15 mouse cellular contexts compared by ENCODE assay signal in genomic region chr8:120249800-120250336, GRCm38 (mm10). TPM values are rescaled to one million over a fixed set of nuclear protein-coding genes. Genes with fewer than 3 reads are reported as not detected.
DNase-seq lines count a peak whose midpoint lies in the region; ATAC-seq and TF ChIP-seq lines count a peak whose summit lies in the region.
"Had no signal": no experiment of that assay in that cellular context is flagged by ENCODE, and none has a peak within 500 bp of the region (broad histone marks: within the 10 kb centered on the region; RNA-seq: fewer than 3 reads in every experiment).

No protein-coding gene starts in this region.

- no peak overlapping the region for H3K9ac ChIP-seq in limb, embryonic 12.5 days (replicated peaks)
- H3K9ac ChIP-seq: midbrain, embryonic 12.5 days had no signal

- no peak overlapping the region for H3K4me3 ChIP-seq in heart, embryonic 10.5 days
- H3K4me3 ChIP-seq in spleen, adult 2 months (ENCODE audit: extremely low read depth, insufficient read depth, insufficient read length), result no peak overlapping the region
- no peak overlapping the region for H3K4me3 ChIP-seq in limb, embryonic 12.5 days (replicated peaks)
- H3K4me3 ChIP-seq: heart, adult 2 months; midbrain, embryonic 12.5 days had no signal

- no peak for DNase-seq in heart, embryonic 10.5 days (ENCODE audit: low spot score)
- no peak for DNase-seq in heart, adult 18-20 months
- no peak for DNase-seq in spleen, adult 2 months (ENCODE audit: low read depth in 1 of 2, low spot score in 2 of 2)
- no peak for DNase-seq in spleen, adult 18-20 months
- DNase-seq in retina, postnatal 1 day, result no peak
- no peak for DNase-seq in urinary bladder, adult 18-20 months (ENCODE audit: low spot score in 2 of 2)
- DNase-seq in adipocyte (ENCODE audit: low spot score), result no peak
- DNase-seq: cerebellum, adult 9-10 months; heart, postnatal 14 days; kidney, adult 2 months; thymus, adult 2 months had no signal

- TF ChIP-seq POLR2A in spleen, adult 2 months (IDR thresholded peaks at IDR 0.05; ENCODE audit: low read depth, low read length), result no peak

- H3K27ac ChIP-seq in heart, embryonic 10.5 days, result peak overlapping the region; percentile 63
- 0 out of 2 replicates have a peak overlapping the region, but pooled peaks have one; percentile 26 for H3K27ac ChIP-seq in spleen, adult 2 months (ENCODE audit: insufficient read depth, low read length)
- peak overlapping the region; percentile 29; the same call in 1 of the 2 replicates for H3K27ac ChIP-seq in limb, embryonic 12.5 days
- H3K27ac ChIP-seq: heart, adult 2 months had no signal

- no peaks in the 10 kb centered on the region for H3K27me3 ChIP-seq in heart, embryonic 10.5 days (ENCODE audit: insufficient read depth, poor library complexity, severe bottlenecking)
- H3K27me3 ChIP-seq in spleen, adult 2 months (ENCODE audit: control insufficient read depth, insufficient read depth, low read length), result no peaks in the 10 kb centered on the region
- H3K27me3 ChIP-seq in limb, embryonic 12.5 days, result no peaks in the 10 kb centered on the region
- H3K27me3 ChIP-seq: midbrain, embryonic 12.5 days had no signal

- no peak for ATAC-seq in limb, embryonic 12.5 days (ENCODE audit: insufficient number of reproducible peaks, insufficient read depth, low FRiP score, low TSS enrichment, low read depth)
- ATAC-seq: forebrain, embryonic 16.5 days had no signal

- H3K36me3 ChIP-seq in heart, embryonic 10.5 days, result no peaks in the 10 kb centered on the region
- H3K36me3 ChIP-seq in spleen, adult 2 months (ENCODE audit: control insufficient read depth, insufficient read depth, low read length), result no peaks in the 10 kb centered on the region
- peaks cover 16% of the 10 kb centered on the region; the same call in 1 of the 2 replicates for H3K36me3 ChIP-seq in limb, embryonic 12.5 days
- H3K36me3 ChIP-seq: midbrain, embryonic 12.5 days had no signal

- no peaks in the 10 kb centered on the region for H3K9me3 ChIP-seq in heart, embryonic 10.5 days
- 0 out of 2 replicates have a peak, but pooled peaks cover 4% of the 10 kb centered on the region for H3K9me3 ChIP-seq in limb, embryonic 12.5 days

- WGBS in heart, embryonic 10.5 days, result 79% methylated on average over 9 of the region's 9 CpGs
- 85% methylated on average over 9 of the region's 9 CpGs for WGBS in spleen, adult 2 months
- 80% methylated on average over 9 of the region's 9 CpGs for WGBS in limb, embryonic 12.5 days

- TF ChIP-seq CTCF in spleen, adult 2 months (IDR thresholded peaks at IDR 0.05; ENCODE audit: extremely low read depth, insufficient read depth, insufficient read length, insufficient replicate concordance), result no peak

- peaks cover 37% of the 10 kb centered on the region for H3K4me1 ChIP-seq in heart, embryonic 10.5 days
- H3K4me1 ChIP-seq in spleen, adult 2 months (ENCODE audit: control insufficient read depth, insufficient read depth, insufficient read length), result no peaks in the 10 kb centered on the region
- H3K4me1 ChIP-seq in limb, embryonic 12.5 days (replicated peaks), result peaks cover 47% of the 10 kb centered on the region

- H3K4me2 ChIP-seq in limb, embryonic 12.5 days, result no peak overlapping the region
- H3K4me2 ChIP-seq: midbrain, embryonic 12.5 days had no signal

RNA-seq across cellular contexts. Expression of gene Gse1, which starts 21.6 kb away (rescaled TPM):
- 12.2 and 13.7 TPM in 2 replicates for polyA plus RNA-seq in heart, embryonic 10.5 days (2016; fragmentation: Nextera tagmentation; extraction: Ambion mirVana)
- total RNA-seq in heart, adult 18-20 months (2021), result 10 to 100 TPM; 15.5 to 16.0 TPM
- 39.2 and 49.3 TPM in 2 replicates for polyA plus RNA-seq in spleen, adult 2 months (2012; rRNA removed)
- 7.6 and 9.1 TPM in 2 replicates for polyA plus RNA-seq in limb, embryonic 12.5 days (2016; fragmentation: Nextera tagmentation; extraction: Ambion mirVana)
